Mouse (Mus musculus): ENCODE data around the gene Mettl8. TPM values are rescaled to one million over a fixed set of nuclear protein-coding genes. Genes with fewer than 3 reads are reported as not detected.

Gene Mettl8
- polyA plus RNA-seq, 1 experiment from 2014 or later: 15.7 TPM

GRCm38 (mm10) chr2:71019704-71020375, 35.5 kb downstream of the Mettl8 start:
- TF ChIP-seq CTCF (IDR thresholded peaks at IDR 0.05; ENCODE audit: low read depth): no peak
- H3K9me3 ChIP-seq (replicated peaks; ENCODE audit: low read length): no peaks in the 10 kb centered on the region
- H3K9ac ChIP-seq (ENCODE audit: low read depth, low read length): no peak overlapping the region
- no peaks in the 10 kb centered on the region for H3K36me3 ChIP-seq (ENCODE audit: insufficient read depth, low read length)
- H3K27ac ChIP-seq: no peak overlapping the region
- H3K27me3 ChIP-seq (ENCODE audit: insufficient read depth, low read length): no peaks in the 10 kb centered on the region
- H3K4me2 ChIP-seq (ENCODE audit: low read length): no peak overlapping the region
- no peaks in the 10 kb centered on the region for H3K4me1 ChIP-seq (replicated peaks; ENCODE audit: insufficient read depth, low read length)
- no peak for ATAC-seq (replicated peaks; ENCODE audit: low FRiP score, low read depth)
- DNase-seq (ENCODE audit: low spot score): no peak
- no peak overlapping the region for H3K4me3 ChIP-seq (replicated peaks; ENCODE audit: low read depth, low read length)
- 80% methylated on average over 8 of the region's 8 CpGs for whole genome bisulfite sequencing

GRCm38 (mm10) chr2:71019277-71019676, 36.1 kb downstream of the Mettl8 start:
- TF ChIP-seq CTCF (IDR thresholded peaks at IDR 0.05; ENCODE audit: low read depth): no peak
- no peaks in the 10 kb centered on the region for H3K27me3 ChIP-seq (ENCODE audit: insufficient read depth, low read length)
- ATAC-seq (replicated peaks; ENCODE audit: low FRiP score, low read depth) (no peak), DNase-seq (ENCODE audit: low spot score) (no peak)
- no peak overlapping the region for H3K4me3 ChIP-seq (replicated peaks; ENCODE audit: low read depth, low read length)
- no peak overlapping the region for H3K9ac ChIP-seq (ENCODE audit: low read depth, low read length)
- H3K9me3 ChIP-seq (replicated peaks; ENCODE audit: low read length): no peaks in the 10 kb centered on the region
- H3K36me3 ChIP-seq (ENCODE audit: insufficient read depth, low read length): no peaks in the 10 kb centered on the region
- no peaks in the 10 kb centered on the region for H3K4me1 ChIP-seq (replicated peaks; ENCODE audit: insufficient read depth, low read length)
- H3K4me2 ChIP-seq (ENCODE audit: low read length): no peak overlapping the region
- WGBS: 61% methylated on average over 9 of the region's 9 CpGs
- no peak overlapping the region for H3K27ac ChIP-seq

GRCm38 (mm10) chr2:71013521-71013920, 41.9 kb downstream of the Mettl8 start:
- Histone ChIP-seq H3K27me3 (ENCODE audit: insufficient read depth, low read length) (no peaks in the 10 kb centered on the region), H3K4me1 (replicated peaks; ENCODE audit: insufficient read depth, low read length) (no peaks in the 10 kb centered on the region), H3K36me3 (ENCODE audit: insufficient read depth, low read length) (no peaks in the 10 kb centered on the region), H3K9ac (ENCODE audit: low read depth, low read length) (no peak overlapping the region), H3K4me3 (replicated peaks; ENCODE audit: low read depth, low read length) (no peak overlapping the region), H3K4me2 (ENCODE audit: low read length) (no peak overlapping the region), H3K27ac (no peak overlapping the region), H3K9me3 (replicated peaks; ENCODE audit: low read length) (no peaks in the 10 kb centered on the region)
- DNase-seq (ENCODE audit: low spot score) (no peak), ATAC-seq (replicated peaks; ENCODE audit: low FRiP score, low read depth) (no peak)
- 94% methylated on average over 7 of the region's 7 CpGs for WGBS
- no peak for TF ChIP-seq CTCF (IDR thresholded peaks at IDR 0.05; ENCODE audit: low read depth)

- Histone ChIP-seq H3K36me3 (ENCODE audit: insufficient read depth, low read length) (no peaks in the 10 kb centered on the region), H3K27ac (no peak overlapping the region), H3K4me1 (replicated peaks; ENCODE audit: insufficient read depth, low read length) (no peaks in the 10 kb centered on the region), H3K4me3 (replicated peaks; ENCODE audit: low read depth, low read length) (no peak overlapping the region), H3K4me2 (ENCODE audit: low read length) (no peak overlapping the region), H3K27me3 (ENCODE audit: insufficient read depth, low read length) (no peaks in the 10 kb centered on the region), H3K9me3 (replicated peaks; ENCODE audit: low read length) (no peaks in the 10 kb centered on the region), H3K9ac (ENCODE audit: low read depth, low read length) (no peak overlapping the region)
- no peak for DNase-seq (ENCODE audit: low spot score)
- no peak for TF ChIP-seq CTCF (IDR thresholded peaks at IDR 0.05; ENCODE audit: low read depth)
- ATAC-seq (replicated peaks; ENCODE audit: low FRiP score, low read depth): no peak
- 90% methylated on average over 1 of the region's 1 CpGs for WGBS
These were observed 43.6 kb downstream of the Mettl8 start for GRCm38 (mm10) chr2:71011816-71012215.

- Histone ChIP-seq H3K9ac (ENCODE audit: low read depth, low read length) (no peak overlapping the region), H3K4me1 (replicated peaks; ENCODE audit: insufficient read depth, low read length) (no peaks in the 10 kb centered on the region), H3K4me2 (ENCODE audit: low read length) (no peak overlapping the region), H3K9me3 (replicated peaks; ENCODE audit: low read length) (no peaks in the 10 kb centered on the region), H3K4me3 (replicated peaks; ENCODE audit: low read depth, low read length) (no peak overlapping the region), H3K36me3 (ENCODE audit: insufficient read depth, low read length) (no peaks in the 10 kb centered on the region), H3K27ac (no peak overlapping the region), H3K27me3 (ENCODE audit: insufficient read depth, low read length) (no peaks in the 10 kb centered on the region)
- WGBS: 65% methylated on average over 4 of the region's 4 CpGs
- ATAC-seq (replicated peaks; ENCODE audit: low FRiP score, low read depth) (no peak), DNase-seq (ENCODE audit: low spot score) (peak; percentile 25)
- TF ChIP-seq CTCF (IDR thresholded peaks at IDR 0.05; ENCODE audit: low read depth): no peak
These were observed 51.0 kb downstream of the Mettl8 start for GRCm38 (mm10) chr2:71004354-71004753.

GRCm38 (mm10) chr2:71002509-71002908, 52.9 kb downstream of the Mettl8 start:
- Histone ChIP-seq H3K9me3 (replicated peaks; ENCODE audit: low read length) (no peaks in the 10 kb centered on the region), H3K4me2 (ENCODE audit: low read length) (no peak overlapping the region), H3K27me3 (ENCODE audit: insufficient read depth, low read length) (no peaks in the 10 kb centered on the region), H3K27ac (no peak overlapping the region), H3K4me1 (replicated peaks; ENCODE audit: insufficient read depth, low read length) (no peaks in the 10 kb centered on the region), H3K36me3 (ENCODE audit: insufficient read depth, low read length) (no peaks in the 10 kb centered on the region), H3K9ac (ENCODE audit: low read depth, low read length) (no peak overlapping the region), H3K4me3 (replicated peaks; ENCODE audit: low read depth, low read length) (no peak overlapping the region)
- WGBS: 59% methylated on average over 1 of the region's 1 CpGs
- ATAC-seq (replicated peaks; ENCODE audit: low FRiP score, low read depth): no peak
- no peak for TF ChIP-seq CTCF (IDR thresholded peaks at IDR 0.05; ENCODE audit: low read depth)
- no peak for DNase-seq (ENCODE audit: low spot score)

- 60% methylated on average over 2 of the region's 2 CpGs for WGBS
- Histone ChIP-seq H3K27ac (no peak overlapping the region), H3K36me3 (ENCODE audit: insufficient read depth, low read length) (no peaks in the 10 kb centered on the region), H3K4me3 (replicated peaks; ENCODE audit: low read depth, low read length) (no peak overlapping the region), H3K9me3 (replicated peaks; ENCODE audit: low read length) (no peaks in the 10 kb centered on the region), H3K4me1 (replicated peaks; ENCODE audit: insufficient read depth, low read length) (no peaks in the 10 kb centered on the region), H3K9ac (ENCODE audit: low read depth, low read length) (no peak overlapping the region), H3K4me2 (ENCODE audit: low read length) (no peak overlapping the region), H3K27me3 (ENCODE audit: insufficient read depth, low read length) (no peaks in the 10 kb centered on the region)
- no peak for ATAC-seq (replicated peaks; ENCODE audit: low FRiP score, low read depth)
- no peak for TF ChIP-seq CTCF (IDR thresholded peaks at IDR 0.05; ENCODE audit: low read depth)
- DNase-seq (ENCODE audit: low spot score): no peak
These were observed 56.6 kb downstream of the Mettl8 start for GRCm38 (mm10) chr2:70998771-70999170.

Measured in kidney, postnatal 0 days (tissue).